Mouse (Mus musculus): ENCODE data around the gene Krtap22-2. TPM values are rescaled to one million over a fixed set of nuclear protein-coding genes. Genes with fewer than 3 reads are reported as not detected.

Krtap22-2 gene
- not detected for polyA plus RNA-seq (2014; fragmentation: Illumina TruSeq; extraction: RNeasy Lipid Tissue Mini Kit (QIAGEN cat#74804); ENCODE audit: low read depth, low replicate concordance)

DNA sequence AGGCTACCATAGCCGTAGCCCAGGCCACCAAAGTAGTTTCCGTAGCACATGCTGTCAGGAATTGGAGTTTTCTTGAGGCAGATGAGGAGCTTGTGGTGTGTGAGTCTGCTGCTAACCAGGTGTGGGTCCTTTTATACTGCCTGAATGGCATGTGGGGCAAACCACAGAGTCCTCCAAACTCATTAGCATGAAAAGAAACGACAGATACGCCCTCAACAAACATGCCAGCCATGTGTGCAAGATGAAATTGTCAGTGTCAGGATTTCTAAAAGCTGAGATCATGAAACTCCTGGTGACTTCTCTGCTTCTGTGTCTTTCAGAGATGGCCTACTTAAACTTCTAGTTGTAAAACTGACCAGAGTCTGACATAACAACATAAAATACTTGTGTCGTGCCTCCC lies at the start of gene Krtap22-2:
Gene Krtap22-2 (minus strand): TSS at position 101 of the 400 bp plus-strand sequence.

DNA sequence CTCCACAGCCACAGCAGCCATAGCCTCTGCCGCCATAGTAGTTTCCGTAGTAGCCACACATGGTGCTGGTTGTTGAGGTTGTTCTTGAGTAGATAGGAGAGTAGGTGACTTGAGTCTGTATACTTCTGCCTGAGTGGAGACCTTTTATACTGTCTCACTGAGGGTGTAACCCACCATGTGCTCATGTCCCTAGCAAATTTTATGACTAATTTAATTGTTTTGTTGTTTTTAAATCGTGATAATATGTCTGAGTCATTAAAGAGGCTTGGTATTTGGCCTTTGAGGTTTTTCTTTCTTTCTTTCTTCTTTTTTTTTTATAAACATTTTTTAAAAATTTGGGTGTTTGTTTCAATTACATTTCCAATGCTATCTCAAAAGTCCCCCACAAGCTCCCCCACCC lies 37.2 kb upstream of the Krtap22-2 start, which contains the start of gene Krtap6-5:
Gene Krtap6-5 (minus strand): TSS at position 101 of the 400 bp plus-strand sequence.

DNA sequence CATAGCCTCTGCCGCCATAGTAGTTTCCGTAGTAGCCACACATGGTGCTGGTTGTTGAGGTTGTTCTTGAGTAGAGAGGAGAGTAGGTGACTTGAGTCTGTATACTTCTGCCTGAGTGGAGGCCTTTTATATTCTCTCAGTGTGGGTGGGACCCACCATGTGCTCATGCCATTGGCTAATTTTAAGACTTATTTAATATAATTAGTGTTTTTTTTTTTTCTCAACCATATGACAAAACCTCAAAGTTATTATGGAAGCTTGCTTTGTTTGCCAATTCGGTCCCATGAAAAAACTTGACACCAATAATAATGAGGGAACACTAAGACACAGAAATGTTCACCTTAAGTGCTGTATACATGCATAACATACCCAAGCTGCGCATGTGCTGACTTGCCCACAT lies 30.8 kb upstream of the Krtap22-2 start, which contains the start of gene Gm10228:
Gene Gm10228 (minus strand): TSS at position 101 of the 400 bp plus-strand sequence.

DNA sequence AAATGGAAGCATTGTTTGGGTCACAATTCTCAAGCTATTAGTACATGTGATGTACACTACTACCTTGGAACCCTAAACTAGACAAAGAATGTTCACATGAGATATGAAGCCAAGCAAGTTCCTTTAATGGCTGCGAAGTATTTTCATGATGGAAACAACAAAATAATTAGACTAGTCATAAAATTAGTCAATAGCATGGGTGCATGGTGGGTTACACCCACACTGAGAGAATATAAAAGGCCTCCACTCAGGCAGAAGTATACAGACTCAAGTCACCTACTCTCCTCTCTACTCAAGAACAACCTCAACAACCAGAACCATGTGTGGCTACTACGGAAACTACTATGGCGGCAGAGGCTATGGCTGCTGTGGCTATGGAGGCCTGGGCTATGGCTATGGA lies 20.8 kb upstream of the Krtap22-2 start, which contains the start of gene Krtap6-1:
Gene Krtap6-1 (plus strand): TSS at position 301 of the 400 bp plus-strand sequence.

DNA sequence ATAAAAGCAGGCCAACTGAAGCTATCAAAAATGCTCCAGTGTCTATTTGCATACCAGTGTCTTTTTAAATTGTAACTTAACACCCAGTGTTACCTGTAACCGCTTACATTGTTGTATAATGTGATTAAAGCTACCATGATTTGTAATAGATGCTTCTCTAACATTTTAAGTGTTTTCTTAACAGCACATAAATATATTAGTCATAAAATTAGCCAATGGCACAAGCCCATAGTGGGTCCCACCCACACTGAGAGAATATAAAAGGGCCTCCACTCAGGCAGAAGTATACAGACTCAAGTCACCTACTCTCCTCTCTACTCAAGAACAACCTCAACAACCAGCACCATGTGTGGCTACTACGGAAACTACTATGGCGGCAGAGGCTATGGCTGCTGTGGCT lies 4.4 kb upstream of the Krtap22-2 start, which contains the start of gene Gm10229:
Gene Gm10229 (plus strand): TSS at position 301 of the 400 bp plus-strand sequence.

DNA sequence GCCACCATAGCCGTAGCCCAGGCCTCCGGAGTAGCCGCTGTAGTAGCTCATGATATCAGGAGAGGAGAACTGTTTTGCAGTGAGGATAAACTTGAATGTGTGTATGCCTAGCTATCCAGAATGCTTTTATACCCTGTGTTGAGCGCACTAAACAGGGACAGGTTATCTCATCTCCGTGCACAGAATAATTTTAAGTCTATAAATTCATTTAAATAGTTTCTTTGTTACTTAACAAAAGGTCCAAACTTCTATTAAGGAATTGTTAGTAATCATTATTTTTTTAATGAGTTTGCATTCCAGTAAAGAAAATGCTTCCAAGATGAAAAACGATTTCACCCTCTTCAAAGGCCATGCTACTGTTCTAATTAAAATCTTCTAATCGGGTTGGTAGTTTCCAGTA lies 47.8 kb downstream of the Krtap22-2 start, which contains the start of gene Krtap16-3:
Gene Krtap16-3 (minus strand): TSS at position 101 of the 400 bp plus-strand sequence.

Other genes with a start within 250 kb of the Krtap22-2 start
- gene 2310057N15Rik, start 236.6 kb downstream of the Krtap22-2 start, polyA plus RNA-seq (2014; fragmentation: Illumina TruSeq; extraction: RNeasy Lipid Tissue Mini Kit (QIAGEN cat#74804); ENCODE audit: low read depth, low replicate concordance): not detected
- gene Gm5965, start 232.9 kb downstream of the Krtap22-2 start, polyA plus RNA-seq (2014; fragmentation: Illumina TruSeq; extraction: RNeasy Lipid Tissue Mini Kit (QIAGEN cat#74804); ENCODE audit: low read depth, low replicate concordance): not detected
- not detected for gene Gm20741, start 198.5 kb downstream of the Krtap22-2 start, polyA plus RNA-seq (2014; fragmentation: Illumina TruSeq; extraction: RNeasy Lipid Tissue Mini Kit (QIAGEN cat#74804); ENCODE audit: low read depth, low replicate concordance)
- not detected for gene Krtap15, start 190.5 kb downstream of the Krtap22-2 start, polyA plus RNA-seq (2014; fragmentation: Illumina TruSeq; extraction: RNeasy Lipid Tissue Mini Kit (QIAGEN cat#74804); ENCODE audit: low read depth, low replicate concordance)
- not detected for gene Krtap14, start 184.6 kb downstream of the Krtap22-2 start, polyA plus RNA-seq (2014; fragmentation: Illumina TruSeq; extraction: RNeasy Lipid Tissue Mini Kit (QIAGEN cat#74804); ENCODE audit: low read depth, low replicate concordance)
- not detected for gene Krtap19-1, start 141.3 kb downstream of the Krtap22-2 start, polyA plus RNA-seq (2014; fragmentation: Illumina TruSeq; extraction: RNeasy Lipid Tissue Mini Kit (QIAGEN cat#74804); ENCODE audit: low read depth, low replicate concordance)
- gene Krtap19-2, start 136.5 kb downstream of the Krtap22-2 start, polyA plus RNA-seq (2014; fragmentation: Illumina TruSeq; extraction: RNeasy Lipid Tissue Mini Kit (QIAGEN cat#74804); ENCODE audit: low read depth, low replicate concordance): not detected
- gene Krtap19-3, start 132.7 kb downstream of the Krtap22-2 start, polyA plus RNA-seq (2014; fragmentation: Illumina TruSeq; extraction: RNeasy Lipid Tissue Mini Kit (QIAGEN cat#74804); ENCODE audit: low read depth, low replicate concordance): not detected
- not detected for gene Krtap19-4, start 125.7 kb downstream of the Krtap22-2 start, polyA plus RNA-seq (2014; fragmentation: Illumina TruSeq; extraction: RNeasy Lipid Tissue Mini Kit (QIAGEN cat#74804); ENCODE audit: low read depth, low replicate concordance)
- gene Krtap19-5, start 114.3 kb downstream of the Krtap22-2 start, polyA plus RNA-seq (2014; fragmentation: Illumina TruSeq; extraction: RNeasy Lipid Tissue Mini Kit (QIAGEN cat#74804); ENCODE audit: low read depth, low replicate concordance): not detected
- not detected for gene Krtap19-9b, start 78.5 kb downstream of the Krtap22-2 start, polyA plus RNA-seq (2014; fragmentation: Illumina TruSeq; extraction: RNeasy Lipid Tissue Mini Kit (QIAGEN cat#74804); ENCODE audit: low read depth, low replicate concordance)
- gene Krtap16-3, start 47.9 kb downstream of the Krtap22-2 start, polyA plus RNA-seq (2014; fragmentation: Illumina TruSeq; extraction: RNeasy Lipid Tissue Mini Kit (QIAGEN cat#74804); ENCODE audit: low read depth, low replicate concordance): not detected
- gene Gm10229, start 4.5 kb upstream of the Krtap22-2 start, polyA plus RNA-seq (2014; fragmentation: Illumina TruSeq; extraction: RNeasy Lipid Tissue Mini Kit (QIAGEN cat#74804); ENCODE audit: low read depth, low replicate concordance): not detected
- gene Krtap6-1, start 20.9 kb upstream of the Krtap22-2 start, polyA plus RNA-seq (2014; fragmentation: Illumina TruSeq; extraction: RNeasy Lipid Tissue Mini Kit (QIAGEN cat#74804); ENCODE audit: low read depth, low replicate concordance): not detected
- not detected for gene Gm10228, start 30.7 kb upstream of the Krtap22-2 start, polyA plus RNA-seq (2014; fragmentation: Illumina TruSeq; extraction: RNeasy Lipid Tissue Mini Kit (QIAGEN cat#74804); ENCODE audit: low read depth, low replicate concordance)
- gene Krtap6-5, start 37.1 kb upstream of the Krtap22-2 start, polyA plus RNA-seq (2014; fragmentation: Illumina TruSeq; extraction: RNeasy Lipid Tissue Mini Kit (QIAGEN cat#74804); ENCODE audit: low read depth, low replicate concordance): not detected
- gene 1110025L11Rik, start 53.2 kb upstream of the Krtap22-2 start, polyA plus RNA-seq (2014; fragmentation: Illumina TruSeq; extraction: RNeasy Lipid Tissue Mini Kit (QIAGEN cat#74804); ENCODE audit: low read depth, low replicate concordance): not detected
- not detected for gene Krtap6-3, start 73.3 kb upstream of the Krtap22-2 start, polyA plus RNA-seq (2014; fragmentation: Illumina TruSeq; extraction: RNeasy Lipid Tissue Mini Kit (QIAGEN cat#74804); ENCODE audit: low read depth, low replicate concordance)
- gene Gm6358, start 130.1 kb upstream of the Krtap22-2 start, polyA plus RNA-seq (2014; fragmentation: Illumina TruSeq; extraction: RNeasy Lipid Tissue Mini Kit (QIAGEN cat#74804); ENCODE audit: low read depth, low replicate concordance): not detected
- gene Gm10061, start 140.3 kb upstream of the Krtap22-2 start, polyA plus RNA-seq (2014; fragmentation: Illumina TruSeq; extraction: RNeasy Lipid Tissue Mini Kit (QIAGEN cat#74804); ENCODE audit: low read depth, low replicate concordance): not detected
- not detected for gene Gm9789, start 147.2 kb upstream of the Krtap22-2 start, polyA plus RNA-seq (2014; fragmentation: Illumina TruSeq; extraction: RNeasy Lipid Tissue Mini Kit (QIAGEN cat#74804); ENCODE audit: low read depth, low replicate concordance)
- gene Gm7735, start 158.7 kb upstream of the Krtap22-2 start, polyA plus RNA-seq (2014; fragmentation: Illumina TruSeq; extraction: RNeasy Lipid Tissue Mini Kit (QIAGEN cat#74804); ENCODE audit: low read depth, low replicate concordance): not detected
- gene 1110057P08Rik, start 164.0 kb upstream of the Krtap22-2 start, polyA plus RNA-seq (2014; fragmentation: Illumina TruSeq; extraction: RNeasy Lipid Tissue Mini Kit (QIAGEN cat#74804); ENCODE audit: low read depth, low replicate concordance): not detected
- not detected for gene Krtap20-2, start 195.1 kb upstream of the Krtap22-2 start, polyA plus RNA-seq (2014; fragmentation: Illumina TruSeq; extraction: RNeasy Lipid Tissue Mini Kit (QIAGEN cat#74804); ENCODE audit: low read depth, low replicate concordance)